Mouse (Mus musculus) midbrain, embryonic 13.5 days (tissue): ENCODE data around the gene Hmx2. TPM values are rescaled to one million over a fixed set of nuclear protein-coding genes. Genes with fewer than 3 reads are reported as not detected.
A peak's percentile ranks its signal among the peaks of the same experiment; 100 is the strongest.

Experiments used
- ATAC-seq: fragments of 200-750 bp; cut with Nextera tagmentation; 2 replicates; pipeline ENCODE4 v1.8.0; 2017; ENCODE audit warnings: mild to moderate bottlenecking, moderate TSS enrichment, moderate library complexity
- H3K27ac ChIP-seq: fragments of 300-500 bp; sonication (generic); 2 replicates; pipeline ENCODE4 v1.5.1; 2015; ENCODE audit warnings: inconsistent platforms, mild to moderate bottlenecking, moderate library complexity
- H3K27me3 ChIP-seq: fragments of 300-500 bp; sonication (generic); 2 replicates; pipeline ENCODE4 v1.6.1; 2015; ENCODE audit warnings: mild to moderate bottlenecking, inconsistent platforms
- H3K36me3 ChIP-seq: fragments of 300-500 bp; sonication (generic); 2 replicates; pipeline ENCODE4 v1.6.1; 2015; ENCODE audit warnings: mild to moderate bottlenecking, inconsistent platforms
- H3K4me1 ChIP-seq: fragments of 300-500 bp; sonication (generic); replicated peaks from 2 replicates; pipeline ENCODE4 v1.6.1; 2015; ENCODE audit warnings: inconsistent platforms
- H3K4me2 ChIP-seq: fragments of 300-500 bp; sonication (generic); replicated peaks from 2 replicates; pipeline ENCODE4 v1.6.1; 2015; ENCODE audit warnings: moderate library complexity, mild to moderate bottlenecking, inconsistent platforms
- H3K4me3 ChIP-seq: fragments of 300-500 bp; sonication (generic); replicated peaks from 2 replicates; pipeline ENCODE4 v1.5.1; 2015; ENCODE audit warnings: mild to moderate bottlenecking, inconsistent platforms
- H3K9ac ChIP-seq: fragments of 300-500 bp; sonication (generic); replicated peaks from 2 replicates; pipeline ENCODE4 v1.6.1; 2015; ENCODE audit warnings: mild to moderate bottlenecking, inconsistent platforms
- H3K9me3 ChIP-seq: fragments of 300-500 bp; sonication (generic); 2 replicates; pipeline ENCODE4 v1.6.1; 2016; ENCODE audit warnings: mild to moderate bottlenecking, inconsistent platforms
- WGBS: fragments of 180-500 bp; shearing (Covaris S2); methylation state at CpG from one replicate; pipeline ENCODE4 v1.1.7; 2015; 5-methylcytosine and 5-hydroxymethylcytosine counted together
- polyA plus RNA-seq: library from polyadenylated mRNA; unstranded; fragments of >200 nt; fragmentation: Nextera tagmentation; extraction: Ambion mirVana; gene quantifications from 2 replicates; pipeline ENCODE4 v1.2.1, GENCODE M21; 2015

Hmx2 gene
- polyA plus RNA-seq, 1 experiment from 2014 or later, result 1.4 TPM

DNA sequence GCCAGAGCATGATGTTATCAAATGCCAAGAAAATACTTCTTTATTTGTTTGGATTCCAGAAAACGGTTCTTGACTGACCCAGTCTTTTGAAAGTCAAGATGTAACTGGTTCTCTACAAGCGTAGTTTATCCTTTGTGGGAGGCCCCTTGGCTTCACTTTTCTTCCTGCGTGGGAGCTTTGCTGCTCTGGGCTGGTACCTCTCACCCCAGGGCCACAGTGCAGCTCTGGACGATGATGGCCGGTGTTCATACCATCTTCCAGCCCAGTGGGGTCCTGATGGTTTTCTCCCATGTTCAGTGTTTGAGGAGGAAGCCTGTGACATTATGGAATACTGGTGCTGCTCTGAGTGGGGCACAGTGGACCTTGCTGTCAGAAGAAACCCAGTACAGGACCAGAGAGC is 1.1 kb upstream of the Hmx2 start:
- Histone ChIP-seq H3K27ac (no peak overlapping the region), H3K36me3 (no peaks in the 10 kb centered on the region), H3K9me3 (no peaks in the 10 kb centered on the region), H3K9ac (no peak overlapping the region), H3K4me1 (peaks cover 21% of the 10 kb centered on the region), H3K4me2 (no peak overlapping the region), H3K4me3 (no peak overlapping the region), H3K27me3 (peaks cover 99% of the 10 kb centered on the region)
- WGBS, result 2% methylated on average over 5 of the region's 5 CpGs
- ATAC-seq, result no peak

DNA sequence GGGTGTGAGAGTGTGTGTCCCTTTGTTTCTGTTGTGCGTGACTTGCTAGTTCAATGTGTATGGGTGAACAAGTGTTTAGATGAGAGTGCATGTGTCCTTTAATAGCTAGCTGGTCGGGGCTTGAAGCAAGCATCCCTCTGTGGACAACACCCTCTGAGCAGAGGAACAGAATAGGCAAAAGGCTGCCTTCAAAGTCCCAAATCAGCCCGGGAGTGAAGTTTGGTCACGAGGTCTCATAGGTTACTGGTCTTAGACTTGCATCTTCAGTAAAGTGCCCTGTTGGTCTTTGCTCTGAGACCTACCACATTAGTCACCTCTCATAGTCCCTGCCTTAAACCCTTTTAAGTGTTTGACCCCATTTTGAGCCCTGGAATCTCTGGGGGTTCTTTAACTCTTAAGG is 2.9 kb downstream of the Hmx2 start:
- Histone ChIP-seq H3K9me3 (no peaks in the 10 kb centered on the region), H3K4me2 (no peak overlapping the region), H3K4me3 (no peak overlapping the region), H3K27me3 (peaks cover 99% of the 10 kb centered on the region), H3K36me3 (no peaks in the 10 kb centered on the region), H3K27ac (no peak overlapping the region), H3K9ac (no peak overlapping the region), H3K4me1 (peaks cover 23% of the 10 kb centered on the region)
- ATAC-seq, result no peak
- WGBS, result 1% methylated on average over 4 of the region's 4 CpGs

DNA sequence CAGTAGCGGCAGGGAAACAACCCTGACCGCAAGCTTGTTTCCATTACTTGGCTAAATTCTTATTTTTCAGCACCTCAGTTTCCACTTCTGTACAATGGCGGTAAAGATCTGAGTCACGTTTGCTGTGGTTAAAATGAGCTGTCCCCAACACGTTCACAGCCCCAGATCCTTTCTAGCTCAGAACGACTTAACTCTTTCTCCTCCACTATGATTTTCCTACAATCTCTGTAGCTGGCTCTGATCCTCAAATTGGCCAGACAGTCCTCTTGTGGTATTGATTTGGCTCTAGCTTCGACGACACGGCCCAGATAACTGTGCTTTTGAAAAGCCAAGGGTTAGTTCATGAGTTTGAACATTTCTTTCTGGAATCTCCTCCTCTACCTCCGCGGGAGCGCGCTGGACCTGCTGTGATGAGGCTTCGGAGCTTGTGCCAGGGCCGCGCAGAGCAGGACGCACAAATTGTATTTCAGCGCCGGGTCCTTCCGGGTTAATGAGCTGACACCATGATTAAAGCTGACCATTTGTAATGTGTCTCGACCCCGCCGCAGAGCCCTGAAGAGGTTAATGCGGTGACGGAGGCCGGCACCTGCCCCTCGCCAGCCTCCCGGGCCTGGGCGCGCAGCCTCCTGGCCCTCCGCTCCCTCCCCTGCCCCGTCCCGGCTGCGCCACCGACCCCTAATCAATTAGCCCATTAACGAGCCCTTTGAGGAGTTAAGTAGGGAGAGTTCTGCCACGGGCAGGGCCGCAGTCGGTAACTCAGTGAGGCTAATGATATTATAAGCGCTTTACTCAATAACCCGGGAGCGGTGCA is 3.6 kb downstream of the Hmx2 start:
- Histone ChIP-seq H3K4me1 (peaks cover 28% of the 10 kb centered on the region), H3K4me3 (no peak overlapping the region), H3K27ac (no peak overlapping the region), H3K9me3 (no peaks in the 10 kb centered on the region), H3K4me2 (no peak overlapping the region), H3K36me3 (no peaks in the 10 kb centered on the region), H3K9ac (no peak overlapping the region), H3K27me3 (peaks cover 99% of the 10 kb centered on the region)
- ATAC-seq, result no peak
- WGBS, result 1% methylated on average over 42 of the region's 42 CpGs

DNA sequence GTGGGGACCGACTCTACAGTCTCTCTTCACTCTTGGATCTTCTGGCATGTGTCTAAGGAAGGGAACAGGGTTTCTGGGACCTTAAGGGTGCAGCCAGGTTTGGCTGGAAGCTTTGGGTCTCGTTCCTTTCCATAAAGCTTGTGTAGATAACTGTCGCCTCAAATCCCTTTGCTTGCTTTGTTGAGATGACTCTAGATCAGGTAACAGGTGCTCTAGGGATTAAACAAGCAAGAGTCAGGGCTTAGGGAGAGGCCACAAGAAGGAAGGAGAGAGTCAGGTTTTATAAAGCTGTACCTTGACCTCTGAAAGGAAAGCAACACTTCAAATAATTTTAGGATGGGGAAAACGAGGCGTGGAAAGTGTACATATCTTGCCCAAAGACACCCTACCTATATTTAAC is 4.2 kb downstream of the Hmx2 start:
- under 1% methylated on average over 5 of the region's 5 CpGs for WGBS

DNA sequence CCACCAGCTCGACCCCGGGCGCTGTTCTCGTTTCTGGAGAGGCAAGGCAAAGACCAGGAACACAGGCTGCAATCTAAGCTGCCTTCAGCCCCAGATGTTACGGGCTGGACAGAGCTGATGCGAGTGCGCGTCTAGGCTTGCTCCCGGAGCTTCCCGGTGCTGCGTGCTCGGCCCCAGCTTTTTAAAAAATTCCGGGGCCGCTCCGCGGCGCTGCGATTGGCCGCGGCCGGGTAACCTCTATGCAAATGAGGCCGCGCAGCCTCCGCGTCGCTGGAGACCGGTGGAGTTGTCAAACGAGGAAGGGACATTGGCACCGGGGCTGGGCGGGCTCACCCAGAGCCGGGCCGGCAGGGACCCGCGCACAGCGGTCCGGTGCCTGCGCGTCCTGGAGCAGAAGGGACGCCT is 5.2 kb downstream of the Hmx2 start:
- Histone ChIP-seq H3K9me3 (no peaks in the 10 kb centered on the region), H3K4me2 (peak overlapping the region; percentile 52), H3K9ac (no peak overlapping the region), H3K4me1 (peaks cover 28% of the 10 kb centered on the region), H3K27me3 (peaks cover 99% of the 10 kb centered on the region), H3K36me3 (no peaks in the 10 kb centered on the region), H3K4me3 (peak overlapping the region; percentile 33), H3K27ac (no peak overlapping the region)
- ATAC-seq, result 0 out of 2 replicates have a peak, but pooled peaks have one; percentile 40
- WGBS, result under 1% methylated on average over 39 of the region's 39 CpGs

More for the DNA sequence above, 4.2 kb downstream of the Hmx2 start:
- Histone ChIP-seq H3K27me3 (peaks cover 99% of the 10 kb centered on the region), H3K9me3 (no peaks in the 10 kb centered on the region), H3K4me3 (no peak overlapping the region), H3K4me2 (no peak overlapping the region), H3K36me3 (no peaks in the 10 kb centered on the region), H3K27ac (no peak overlapping the region), H3K4me1 (peaks cover 28% of the 10 kb centered on the region), H3K9ac (no peak overlapping the region)
- ATAC-seq, result no peak

DNA sequence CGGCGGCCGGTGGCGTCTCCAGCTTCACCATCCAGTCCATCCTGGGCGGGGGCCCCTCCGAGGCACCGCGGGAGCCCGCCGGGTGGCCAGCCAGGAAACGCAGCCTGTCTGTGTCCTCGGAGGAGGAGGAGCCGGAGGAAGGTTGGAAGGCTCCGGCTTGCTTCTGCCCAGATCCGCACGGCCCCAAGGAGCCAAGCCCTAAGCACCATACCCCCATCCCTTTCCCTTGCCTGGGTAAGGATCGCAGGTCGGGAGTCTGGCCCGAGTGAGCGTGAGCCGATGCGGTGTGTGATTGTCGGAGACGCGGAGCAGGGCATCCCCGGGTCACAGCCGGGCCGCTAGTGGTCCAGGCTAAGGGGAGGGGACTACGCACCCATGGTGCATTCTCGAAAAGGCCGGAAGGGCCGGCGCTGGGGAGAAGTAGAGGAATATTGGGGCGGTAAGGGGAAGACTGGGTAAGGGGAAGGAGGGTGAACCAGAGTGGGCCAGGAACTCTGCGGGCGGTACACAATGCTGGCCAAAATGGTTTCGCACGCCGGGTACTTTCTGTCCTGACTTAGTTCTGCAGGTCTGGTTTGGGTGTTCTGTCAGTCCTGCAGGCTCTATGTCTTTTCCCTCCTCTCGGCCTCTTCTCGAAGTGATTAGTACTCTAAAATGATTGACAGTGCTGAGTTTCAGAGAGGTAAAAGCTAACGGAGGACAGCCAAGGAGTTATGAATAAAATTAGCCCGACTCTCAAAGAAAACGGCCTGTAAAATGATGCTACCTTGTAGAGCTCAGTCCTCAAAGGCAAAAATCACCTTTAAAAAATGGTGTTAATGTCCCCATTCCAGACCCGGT is 6.0 kb downstream of the Hmx2 start:
- Histone ChIP-seq H3K4me3 (peak overlapping the region; percentile 33), H3K9me3 (no peaks in the 10 kb centered on the region), H3K27me3 (peaks cover 99% of the 10 kb centered on the region), H3K27ac (no peak overlapping the region), H3K4me2 (peak overlapping the region; percentile 52), H3K36me3 (no peaks in the 10 kb centered on the region), H3K4me1 (peaks cover 28% of the 10 kb centered on the region), H3K9ac (peak overlapping the region; percentile 16; the same call in 1 of the 2 replicates)
- ATAC-seq, result peak; percentile 32; the same call in 1 of the 2 replicates
- under 1% methylated on average over 44 of the region's 45 CpGs for WGBS

DNA sequence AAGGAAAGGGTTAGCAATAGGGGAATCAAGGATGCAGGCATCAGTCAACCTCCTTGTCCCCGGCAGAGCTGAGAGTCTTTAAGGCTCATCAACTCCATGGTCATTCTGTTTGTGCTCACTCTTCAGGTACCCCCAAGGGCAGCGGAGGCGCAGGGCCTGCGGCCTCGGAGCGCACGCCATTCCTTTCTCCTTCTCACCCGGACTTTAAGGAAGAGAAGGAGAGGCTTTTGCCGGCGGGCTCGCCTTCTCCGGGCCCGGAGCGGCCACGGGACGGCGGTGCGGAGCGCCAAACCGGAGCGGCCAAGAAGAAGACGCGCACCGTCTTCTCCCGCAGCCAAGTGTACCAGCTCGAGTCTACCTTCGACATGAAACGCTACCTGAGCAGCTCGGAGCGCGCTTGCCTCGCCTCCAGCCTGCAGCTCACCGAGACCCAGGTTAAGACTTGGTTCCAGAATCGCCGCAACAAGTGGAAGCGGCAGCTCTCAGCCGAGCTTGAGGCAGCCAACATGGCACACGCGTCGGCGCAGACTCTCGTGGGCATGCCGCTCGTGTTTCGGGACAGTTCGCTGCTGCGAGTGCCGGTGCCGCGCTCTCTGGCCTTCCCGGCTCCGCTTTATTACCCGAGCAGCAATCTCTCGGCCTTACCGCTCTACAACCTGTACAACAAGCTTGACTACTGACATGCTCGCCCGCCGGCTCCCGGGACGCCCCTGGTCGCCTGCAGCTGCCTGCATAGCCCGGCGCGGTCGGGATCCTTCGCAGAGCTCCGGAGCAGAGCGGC is 6.9 kb downstream of the Hmx2 start:
- H3K4me1 ChIP-seq, result peaks cover 28% of the 10 kb centered on the region
- WGBS, result under 1% methylated on average over 68 of the region's 68 CpGs
- peak overlapping the region; percentile 22 for H3K4me2 ChIP-seq
- no peak for ATAC-seq
- H3K9ac ChIP-seq, result no peak overlapping the region
- H3K36me3 ChIP-seq, result no peaks in the 10 kb centered on the region
- peaks cover 90% of the 10 kb centered on the region for H3K27me3 ChIP-seq
- H3K4me3 ChIP-seq, result peak overlapping the region; percentile 23
- no peak overlapping the region for H3K27ac ChIP-seq
- no peaks in the 10 kb centered on the region for H3K9me3 ChIP-seq

DNA sequence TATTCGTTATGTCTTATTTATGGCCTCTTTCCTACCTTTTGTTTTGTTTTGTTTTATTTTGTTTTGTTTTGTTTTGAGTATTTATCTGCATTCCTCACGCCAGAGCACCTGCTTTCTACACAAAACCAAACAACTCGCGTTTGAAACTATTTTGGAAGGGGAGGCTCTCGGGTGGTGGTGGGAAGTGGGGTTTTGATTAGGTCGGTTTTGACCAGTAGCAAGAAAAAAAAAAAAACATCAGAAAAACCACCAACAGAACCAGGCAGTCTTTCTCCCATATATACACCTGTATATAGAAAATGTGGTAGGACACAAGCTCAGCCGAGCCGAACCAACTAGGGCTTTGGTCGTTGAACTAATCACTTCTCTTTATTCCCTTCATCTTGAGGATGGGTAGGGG is 7.5 kb downstream of the Hmx2 start:
- peaks cover 32% of the 10 kb centered on the region for H3K4me1 ChIP-seq
- H3K4me3 ChIP-seq, result 0 out of 2 replicates have a peak overlapping the region, but pooled peaks have one; percentile 23
- no peak overlapping the region for H3K9ac ChIP-seq
- no peak for ATAC-seq
- no peak overlapping the region for H3K27ac ChIP-seq
- H3K36me3 ChIP-seq, result no peaks in the 10 kb centered on the region
- 2% methylated on average over 9 of the region's 9 CpGs for WGBS
- H3K27me3 ChIP-seq, result peaks cover 84% of the 10 kb centered on the region
- H3K9me3 ChIP-seq, result no peaks in the 10 kb centered on the region
- no peak overlapping the region for H3K4me2 ChIP-seq

DNA sequence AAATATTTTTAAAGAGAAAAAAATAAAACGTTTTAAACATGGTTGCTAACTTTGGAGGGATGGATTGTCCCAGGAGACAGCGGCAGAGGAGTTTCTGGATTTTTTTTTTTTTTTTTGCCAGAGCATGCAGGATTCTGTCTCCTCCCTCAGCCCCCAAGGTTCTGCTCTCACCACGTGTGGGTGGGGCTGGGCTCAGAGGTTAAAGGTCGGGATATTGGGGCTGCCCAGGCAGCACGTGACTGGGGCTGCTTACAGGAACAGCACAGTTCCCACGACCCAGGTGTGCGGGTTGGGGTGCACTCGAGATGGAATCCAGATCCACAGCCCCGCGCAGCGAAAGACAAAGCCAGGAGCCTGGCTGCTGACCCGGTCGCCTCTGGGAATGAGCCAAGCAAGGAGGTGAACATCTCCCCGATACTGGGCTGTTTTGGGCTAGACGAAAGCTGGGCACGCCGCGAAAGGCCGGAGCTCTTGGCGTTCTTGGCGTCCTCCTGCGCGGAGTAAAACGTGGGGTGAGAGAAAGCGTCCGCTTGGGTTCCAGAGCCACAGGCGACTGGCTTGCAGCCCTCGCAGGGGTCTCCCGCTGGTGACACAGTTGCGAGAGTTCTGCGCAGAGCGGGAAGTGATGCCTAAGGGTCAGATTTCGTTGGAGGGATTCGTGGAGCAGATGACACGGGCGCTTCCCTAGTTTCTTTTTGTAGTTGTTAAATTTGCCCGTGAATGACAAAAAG is 8.1 kb downstream of the Hmx2 start:
- under 1% methylated on average over 37 of the region's 37 CpGs for WGBS
- Histone ChIP-seq H3K4me2 (no peak overlapping the region), H3K4me3 (no peak overlapping the region; the same call in 1 of the 2 replicates)

DNA sequence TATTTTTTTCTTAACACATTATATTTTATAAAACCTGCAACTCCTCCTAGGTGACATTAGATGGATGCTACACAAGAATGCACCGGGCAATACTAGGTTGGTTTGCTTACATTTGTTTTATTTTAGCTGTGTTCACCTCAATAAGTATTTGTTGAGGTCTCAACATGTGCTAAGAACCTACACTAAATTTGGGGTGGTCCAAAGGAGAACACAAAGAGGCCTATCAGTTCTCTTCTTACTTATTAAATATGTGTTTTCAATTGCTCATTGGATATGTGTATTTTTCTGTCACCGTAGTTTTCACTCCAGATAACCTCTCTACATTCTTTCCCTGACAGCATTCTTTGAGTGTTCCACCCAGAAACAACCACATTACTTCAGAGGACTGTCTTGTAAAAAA is 9.2 kb downstream of the Hmx2 start:
- Histone ChIP-seq H3K4me2 (no peak overlapping the region), H3K9me3 (no peaks in the 10 kb centered on the region), H3K36me3 (peaks cover 10% of the 10 kb centered on the region), H3K4me3 (no peak overlapping the region), H3K27ac (no peak overlapping the region), H3K27me3 (peaks cover 68% of the 10 kb centered on the region), H3K4me1 (peaks cover 47% of the 10 kb centered on the region), H3K9ac (no peak overlapping the region)
- WGBS, result 37% methylated on average over 2 of the region's 2 CpGs
- ATAC-seq, result no peak

More for the DNA sequence above, 8.1 kb downstream of the Hmx2 start:
- Histone ChIP-seq H3K27me3 (peaks cover 78% of the 10 kb centered on the region), H3K27ac (no peak overlapping the region), H3K9ac (no peak overlapping the region), H3K36me3 (no peaks in the 10 kb centered on the region), H3K4me1 (peaks cover 37% of the 10 kb centered on the region), H3K9me3 (no peaks in the 10 kb centered on the region)
- ATAC-seq, result no peak
